Mouse (Mus musculus) megakaryocyte, embryonic 14.5 days (primary cell): ENCODE data around the gene Kif14. TPM values are rescaled to one million over a fixed set of nuclear protein-coding genes. Genes with fewer than 3 reads are reported as not detected.
"Not testable (repeated sequence)": the region's sequence is repeated elsewhere in the genome, so short reads cannot be mapped to it uniquely, and the experiment has no call there.

Source experiments
- H3K27me3 ChIP-seq: replicated peaks from 2 replicates; pipeline ENCODE3; 2012; ENCODE audit warnings: inconsistent platforms
- H3K36me3 ChIP-seq: replicated peaks from 2 replicates; pipeline ENCODE3; 2012; ENCODE audit warnings: low read length, inconsistent platforms, mixed read lengths
- H3K4me1 ChIP-seq: 2 replicates; pipeline ENCODE4 v1.6.1; 2012; ENCODE audit warnings: inconsistent platforms
- H3K4me3 ChIP-seq: replicated peaks from 2 replicates; pipeline ENCODE3; 2012; ENCODE audit warnings: moderate library complexity, mild to moderate bottlenecking, inconsistent platforms
- H3K9me3 ChIP-seq: 2 replicates; pipeline ENCODE4 v1.6.1; 2012; ENCODE audit warnings: inconsistent platforms
- FLI1 ChIP-seq: IDR thresholded peaks from 2 replicates; pipeline ENCODE4 v1.6.1; 2012; ENCODE audit warnings: low read length, inconsistent platforms, mixed read lengths
- GATA1 ChIP-seq: IDR thresholded peaks from 3 replicates; pipeline ENCODE4 v1.6.1; 2012; ENCODE audit warnings: mixed read lengths, low read length, inconsistent platforms, borderline replicate concordance
- polyA plus RNA-seq: library from polyadenylated mRNA; stranded (reverse); fragments of >175 nt; gene quantifications from 2 replicates; pipeline ENCODE4 v1.2.3, GENCODE M21; 2012; ENCODE audit warnings: low replicate concordance; ENCODE audit not compliant: insufficient read depth

Kif14 gene
- polyA plus RNA-seq, 1 experiment, result 0.32 TPM

GRCm38 (mm10) chr1:136470471-136470870 is 4.3 kb downstream of the Kif14 start:
- H3K4me3 ChIP-seq, result no peak overlapping the region
- peaks cover 35% of the 10 kb centered on the region for H3K4me1 ChIP-seq
- H3K9me3 ChIP-seq, result no peaks in the 10 kb centered on the region
- TF ChIP-seq GATA1, result no peak
- TF ChIP-seq FLI1, result no peak
- no peaks in the 10 kb centered on the region for H3K27me3 ChIP-seq
- H3K36me3 ChIP-seq, result peaks cover 66% of the 10 kb centered on the region

- no peaks in the 10 kb centered on the region for H3K27me3 ChIP-seq
Measured at GRCm38 (mm10) chr1:136491681-136492080, 25.5 kb downstream of the Kif14 start.

GRCm38 (mm10) chr1:136492232-136492631 is 26.1 kb downstream of the Kif14 start:
- peaks cover 8% of the 10 kb centered on the region for H3K4me1 ChIP-seq
- H3K4me3 ChIP-seq, result no peak overlapping the region
- no peaks in the 10 kb centered on the region for H3K9me3 ChIP-seq
- no peaks in the 10 kb centered on the region for H3K27me3 ChIP-seq
- no peak for TF ChIP-seq GATA1
- TF ChIP-seq FLI1, result no peak
- H3K36me3 ChIP-seq, result peaks cover 95% of the 10 kb centered on the region

More at GRCm38 (mm10) chr1:136491681-136492080, 25.5 kb downstream of the Kif14 start:
- Histone ChIP-seq H3K36me3 (peaks cover 95% of the 10 kb centered on the region), H3K9me3 (no peaks in the 10 kb centered on the region), H3K4me1 (peaks cover 8% of the 10 kb centered on the region), H3K4me3 (no peak overlapping the region)
- TF ChIP-seq GATA1, result no peak
- TF ChIP-seq FLI1, result no peak

- H3K36me3 ChIP-seq, result peaks cover 83% of the 10 kb centered on the region
- no peaks in the 10 kb centered on the region for H3K27me3 ChIP-seq
- no peak overlapping the region for H3K4me3 ChIP-seq
- H3K9me3 ChIP-seq, result peaks cover 4% of the 10 kb centered on the region; the same call in 1 of the 2 replicates
- TF ChIP-seq FLI1, result no peak
- no peak for TF ChIP-seq GATA1
- no peaks in the 10 kb centered on the region for H3K4me1 ChIP-seq
Measured at GRCm38 (mm10) chr1:136499317-136499716, 33.2 kb downstream of the Kif14 start.

- Histone ChIP-seq H3K9me3 (peaks cover 4% of the 10 kb centered on the region; the same call in 1 of the 2 replicates), H3K4me3 (no peak overlapping the region), H3K27me3 (no peaks in the 10 kb centered on the region), H3K4me1 (no peaks in the 10 kb centered on the region), H3K36me3 (peaks cover 75% of the 10 kb centered on the region)
- TF ChIP-seq FLI1, result no peak
- TF ChIP-seq GATA1, result no peak
Measured at GRCm38 (mm10) chr1:136502936-136503335, 36.8 kb downstream of the Kif14 start.

GRCm38 (mm10) chr1:136506255-136506654 is 40.1 kb downstream of the Kif14 start:
- H3K36me3 ChIP-seq, result peaks cover 76% of the 10 kb centered on the region
- not testable (repeated sequence) for H3K27me3 ChIP-seq, H3K4me1 ChIP-seq, H3K9me3 ChIP-seq, H3K4me3 ChIP-seq

GRCm38 (mm10) chr1:136512317-136512716 is 46.2 kb downstream of the Kif14 start:
- H3K36me3 ChIP-seq, result peaks cover 84% of the 10 kb centered on the region
- H3K4me3 ChIP-seq, result no peak overlapping the region
- no peaks in the 10 kb centered on the region for H3K4me1 ChIP-seq
- H3K27me3 ChIP-seq, result no peaks in the 10 kb centered on the region
- no peaks in the 10 kb centered on the region for H3K9me3 ChIP-seq
- TF ChIP-seq GATA1, result no peak
- no peak for TF ChIP-seq FLI1

- H3K9me3 ChIP-seq, result no peaks in the 10 kb centered on the region
- TF ChIP-seq FLI1 (no peak), GATA1 (no peak)
- H3K4me1 ChIP-seq, result no peaks in the 10 kb centered on the region
- peaks cover 83% of the 10 kb centered on the region for H3K36me3 ChIP-seq
- no peak overlapping the region for H3K4me3 ChIP-seq
- no peaks in the 10 kb centered on the region for H3K27me3 ChIP-seq
Measured at GRCm38 (mm10) chr1:136513181-136513580, 47.0 kb downstream of the Kif14 start.

GRCm38 (mm10) chr1:136518699-136519356 is 52.7 kb downstream of the Kif14 start:
- no peaks in the 10 kb centered on the region; the same call in 1 of the 2 replicates for H3K4me1 ChIP-seq
- H3K4me3 ChIP-seq, result no peak overlapping the region
- H3K36me3 ChIP-seq, result peaks cover 89% of the 10 kb centered on the region
- H3K9me3 ChIP-seq, result no peaks in the 10 kb centered on the region
- H3K27me3 ChIP-seq, result no peaks in the 10 kb centered on the region
- no peak for TF ChIP-seq FLI1
- no peak for TF ChIP-seq GATA1

GRCm38 (mm10) chr1:136521363-136521937 is 55.3 kb downstream of the Kif14 start:
- no peaks in the 10 kb centered on the region for H3K27me3 ChIP-seq
- TF ChIP-seq GATA1 (no peak), FLI1 (no peak)
- H3K4me1 ChIP-seq, result no peaks in the 10 kb centered on the region; the same call in 1 of the 2 replicates
- H3K4me3 ChIP-seq, result no peak overlapping the region
- no peaks in the 10 kb centered on the region for H3K9me3 ChIP-seq
- peaks cover 83% of the 10 kb centered on the region for H3K36me3 ChIP-seq

- H3K4me1 ChIP-seq, result no peaks in the 10 kb centered on the region
- peaks cover 79% of the 10 kb centered on the region for H3K36me3 ChIP-seq
- H3K27me3 ChIP-seq, result no peaks in the 10 kb centered on the region
- H3K4me3 ChIP-seq, result no peak overlapping the region
- TF ChIP-seq FLI1, result no peak
- TF ChIP-seq GATA1, result no peak
- H3K9me3 ChIP-seq, result no peaks in the 10 kb centered on the region
Measured at GRCm38 (mm10) chr1:136524917-136525316, 58.8 kb downstream of the Kif14 start.
